Mouse (Mus musculus) hindbrain, embryonic 13.5 days (tissue): ENCODE measurements around the gene Dpy30. TPM values are rescaled to one million over a fixed set of nuclear protein-coding genes. Genes with fewer than 3 reads are reported as not detected.
"Not testable (repeated sequence)": the region's sequence is repeated elsewhere in the genome, so short reads cannot be mapped to it uniquely, and the experiment has no call there.

Experiments used
- ATAC-seq: fragments of 200-750 bp; cut with Nextera tagmentation; 2 replicates; pipeline ENCODE4 v1.8.0; 2017; ENCODE audit warnings: moderate TSS enrichment; ENCODE audit not compliant: low FRiP score
- H3K27ac ChIP-seq: fragments of 300-500 bp; sonication (generic); 2 replicates; pipeline ENCODE4 v1.5.1; 2015; ENCODE audit warnings: inconsistent platforms, mild to moderate bottlenecking, moderate library complexity
- H3K27me3 ChIP-seq: fragments of 300-500 bp; sonication (generic); 2 replicates; pipeline ENCODE4 v1.6.1; 2015; ENCODE audit warnings: mild to moderate bottlenecking, inconsistent platforms
- H3K36me3 ChIP-seq: fragments of 300-500 bp; sonication (generic); 2 replicates; pipeline ENCODE4 v1.6.1; 2015; ENCODE audit warnings: mild to moderate bottlenecking, inconsistent platforms
- H3K4me1 ChIP-seq: fragments of 300-500 bp; sonication (generic); replicated peaks from 2 replicates; pipeline ENCODE4 v1.6.1; 2015; ENCODE audit warnings: inconsistent platforms
- H3K4me2 ChIP-seq: fragments of 300-500 bp; sonication (generic); 2 replicates; pipeline ENCODE4 v1.6.1; 2015; ENCODE audit warnings: inconsistent platforms, mild to moderate bottlenecking, moderate library complexity
- H3K4me3 ChIP-seq: fragments of 300-500 bp; sonication (generic); 2 replicates; pipeline ENCODE4 v1.5.1; 2015; ENCODE audit warnings: mild to moderate bottlenecking, inconsistent platforms
- H3K9ac ChIP-seq: fragments of 300-500 bp; sonication (generic); 2 replicates; pipeline ENCODE4 v1.6.1; 2015; ENCODE audit warnings: mild to moderate bottlenecking, inconsistent platforms
- H3K9me3 ChIP-seq: fragments of 300-500 bp; sonication (generic); 2 replicates; pipeline ENCODE4 v1.6.1; 2016; ENCODE audit warnings: inconsistent platforms
- WGBS: fragments of 180-500 bp; shearing (Covaris S2); methylation state at CpG from one replicate; pipeline ENCODE4 v1.1.7; 2015; 5-methylcytosine and 5-hydroxymethylcytosine counted together
- polyA plus RNA-seq: library from polyadenylated mRNA; unstranded; fragments of >200 nt; fragmentation: Nextera tagmentation; extraction: Ambion mirVana; gene quantifications from 2 replicates; pipeline ENCODE4 v1.2.1, GENCODE M21; 2015

Dpy30 gene
- polyA plus RNA-seq, 1 experiment from 2014 or later: 215 TPM

DNA sequence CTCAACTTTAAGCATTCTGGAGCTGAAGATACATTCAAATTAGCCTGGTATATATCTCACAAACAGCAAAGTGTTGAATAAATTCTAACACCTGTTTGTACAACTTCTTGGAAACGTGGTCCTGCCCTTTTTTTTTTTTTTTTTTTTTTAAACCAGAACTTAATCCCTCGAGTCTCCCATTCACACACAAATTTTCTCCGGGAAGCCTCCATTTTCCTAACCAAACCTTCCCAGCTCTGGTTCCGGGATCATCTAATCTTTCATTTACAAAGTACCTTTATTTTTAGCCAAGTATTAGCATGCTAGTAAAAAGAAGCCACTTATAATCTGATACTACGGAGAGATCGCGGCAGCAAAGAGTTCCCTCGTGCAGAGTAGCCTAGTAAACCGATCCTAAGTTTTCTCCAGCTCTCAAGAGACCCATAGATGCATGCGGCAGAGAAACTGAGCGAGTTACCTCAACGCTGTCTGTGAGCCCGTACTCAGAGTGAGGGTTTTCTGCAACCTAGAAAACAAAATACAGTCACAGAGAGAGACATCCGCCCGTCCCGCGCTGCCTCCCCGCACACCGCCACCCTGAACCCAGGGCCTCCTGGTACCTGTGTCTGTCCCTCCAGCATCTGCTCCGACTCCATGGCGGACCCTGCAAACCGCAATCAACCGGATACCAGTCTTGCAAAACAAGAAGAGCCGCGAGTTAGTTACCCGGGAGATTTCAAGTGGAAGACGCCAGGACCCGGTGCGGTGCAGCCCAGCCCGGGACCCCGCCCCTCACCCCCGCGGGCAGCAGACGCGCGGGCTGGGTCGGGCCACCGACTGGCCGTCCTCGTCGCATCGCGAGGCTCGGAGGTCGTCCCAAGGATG lies 8.1 kb downstream of the Dpy30 start:
- WGBS: under 1% methylated on average over 45 of the region's 45 CpGs
- ATAC-seq: peak; percentile 92; the same call in 1 of the 2 replicates
- H3K4me2 ChIP-seq: peak overlapping the region; percentile 83

DNA sequence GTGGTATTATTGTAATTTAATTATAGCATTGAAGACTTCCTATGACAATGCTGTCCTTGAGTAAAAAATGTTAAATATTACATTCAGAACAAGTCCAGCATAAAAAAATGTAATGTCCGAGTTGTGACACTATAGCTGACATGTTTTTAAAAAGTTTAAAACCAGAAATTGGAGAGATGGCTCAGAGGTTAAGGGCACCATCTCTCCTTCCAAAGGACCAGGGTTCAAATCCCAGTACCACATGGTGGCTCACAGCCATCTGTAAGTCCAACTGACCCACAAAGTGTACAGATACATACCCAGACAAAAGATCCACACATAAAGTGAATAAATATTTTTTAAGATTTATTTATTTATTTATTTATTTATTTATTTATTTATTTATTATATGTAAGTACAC lies 17.7 kb downstream of the Dpy30 start:
- no peak overlapping the region for H3K9ac ChIP-seq

More for the DNA sequence above, 8.1 kb downstream of the Dpy30 start:
- Histone ChIP-seq H3K27me3 (no peaks in the 10 kb centered on the region), H3K9me3 (no peaks in the 10 kb centered on the region), H3K4me3 (peak overlapping the region; percentile 80), H3K27ac (peak overlapping the region; percentile 93), H3K9ac (peak overlapping the region; percentile 84), H3K36me3 (peaks cover 15% of the 10 kb centered on the region), H3K4me1 (peaks cover 22% of the 10 kb centered on the region)

DNA sequence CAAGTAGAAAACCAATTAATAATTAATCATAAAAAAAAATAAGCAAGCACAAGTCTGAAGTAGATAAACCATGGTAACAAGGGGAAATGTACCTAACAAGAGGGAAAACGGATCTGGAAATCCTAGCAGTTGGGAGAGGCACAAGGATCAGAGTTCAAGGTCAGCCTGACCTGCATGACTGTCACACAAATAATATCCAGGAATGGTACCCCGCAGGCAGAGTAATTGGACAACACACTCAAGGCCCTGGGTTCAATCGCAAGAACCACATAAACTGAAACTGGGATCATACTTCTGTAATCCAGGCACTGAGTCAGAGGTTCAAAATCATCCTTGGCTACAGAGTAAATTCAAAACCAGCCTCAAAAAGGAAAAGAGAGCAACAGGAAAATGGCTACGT lies 18.1 kb downstream of the Dpy30 start:
- Histone ChIP-seq H3K27me3 (no peaks in the 10 kb centered on the region), H3K27ac (no peak overlapping the region), H3K4me1 (no peaks in the 10 kb centered on the region), H3K4me2 (no peak overlapping the region), H3K9me3 (no peaks in the 10 kb centered on the region), H3K4me3 (no peak overlapping the region), H3K9ac (no peak overlapping the region), H3K36me3 (peaks cover 67% of the 10 kb centered on the region)
- WGBS: 96% methylated on average over 4 of the region's 4 CpGs
- ATAC-seq: no peak

More for the DNA sequence above, 17.7 kb downstream of the Dpy30 start:
- Histone ChIP-seq H3K27ac (no peak overlapping the region), H3K4me1 (no peaks in the 10 kb centered on the region), H3K36me3 (peaks cover 69% of the 10 kb centered on the region), H3K4me2 (no peak overlapping the region), H3K4me3 (no peak overlapping the region), H3K9me3 (no peaks in the 10 kb centered on the region), H3K27me3 (no peaks in the 10 kb centered on the region)
- ATAC-seq: no peak
- WGBS: 90% methylated on average over 1 of the region's 1 CpGs

DNA sequence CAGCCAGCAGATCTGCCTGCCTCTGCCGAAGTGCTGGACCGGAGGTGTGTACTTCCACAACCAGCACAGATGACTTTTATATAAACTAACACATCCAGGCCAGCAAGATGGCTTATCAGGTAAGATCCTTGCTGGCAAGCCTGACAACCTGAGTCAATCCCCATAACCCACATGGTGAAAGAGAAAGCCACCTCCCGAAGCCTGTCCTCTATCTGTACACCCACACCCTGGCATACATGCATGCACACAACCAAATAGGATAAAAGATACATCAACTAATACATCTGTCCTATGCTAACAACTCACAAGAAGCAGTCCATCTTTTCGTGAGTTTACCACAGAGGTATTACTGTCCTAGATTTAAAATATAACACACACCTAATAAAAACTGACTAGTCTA lies 19.7 kb downstream of the Dpy30 start:
- H3K4me2 ChIP-seq: no peak overlapping the region
- no peaks in the 10 kb centered on the region for H3K4me1 ChIP-seq
- H3K9me3 ChIP-seq: no peaks in the 10 kb centered on the region
- no peak overlapping the region for H3K9ac ChIP-seq
- peaks cover 60% of the 10 kb centered on the region for H3K36me3 ChIP-seq
- ATAC-seq: no peak
- no peak overlapping the region for H3K4me3 ChIP-seq
- H3K27ac ChIP-seq: no peak overlapping the region
- H3K27me3 ChIP-seq: no peaks in the 10 kb centered on the region
- WGBS: 96% methylated on average over 4 of the region's 4 CpGs

DNA sequence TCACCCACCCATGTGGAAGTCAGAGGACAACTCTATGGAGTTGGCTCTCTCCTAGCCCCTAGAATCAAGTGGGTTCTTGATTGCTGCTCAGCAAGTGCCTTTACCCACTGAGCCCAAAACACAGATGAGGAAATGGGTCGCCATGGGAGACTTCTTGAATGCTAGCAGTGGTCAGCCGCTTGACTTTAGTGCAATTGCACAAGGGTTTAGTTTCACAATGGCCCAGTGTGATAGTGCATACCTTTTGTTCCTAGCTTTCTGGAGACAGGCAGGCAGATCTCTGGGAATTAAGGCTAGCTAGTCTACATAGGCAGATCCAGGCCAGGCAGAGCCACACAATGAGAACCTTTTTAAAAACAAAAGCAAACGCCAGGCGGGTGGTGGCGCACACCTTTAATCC lies 23.7 kb downstream of the Dpy30 start:
- ATAC-seq: no peak
- Histone ChIP-seq H3K4me3 (no peak overlapping the region), H3K27ac (no peak overlapping the region), H3K9ac (no peak overlapping the region), H3K36me3 (peaks cover 34% of the 10 kb centered on the region), H3K9me3 (no peaks in the 10 kb centered on the region), H3K4me1 (no peaks in the 10 kb centered on the region), H3K4me2 (no peak overlapping the region), H3K27me3 (no peaks in the 10 kb centered on the region)
- 88% methylated on average over 5 of the region's 5 CpGs for WGBS

DNA sequence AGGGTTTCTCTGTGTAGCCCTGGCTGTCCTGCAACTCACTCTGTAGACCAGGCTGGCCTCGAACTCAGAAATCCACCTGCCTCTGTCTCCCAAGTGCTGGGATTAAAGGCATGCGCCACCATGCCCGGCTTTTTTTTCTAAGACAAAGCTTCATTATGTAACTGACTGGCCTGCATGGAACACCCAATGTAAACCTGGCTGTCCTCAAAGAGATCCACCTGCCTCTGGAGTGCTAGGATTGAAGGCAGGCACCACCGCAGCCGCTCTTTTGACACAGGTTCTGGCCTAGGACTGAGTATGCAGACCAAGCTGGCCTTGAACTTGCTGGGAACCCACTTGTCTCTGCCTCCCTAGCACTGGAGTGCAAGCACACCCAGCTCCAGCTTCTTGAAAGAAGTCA lies 26.8 kb downstream of the Dpy30 start:
- not testable (repeated sequence) for H3K9ac ChIP-seq, H3K9me3 ChIP-seq, ATAC-seq, H3K27me3 ChIP-seq, H3K4me3 ChIP-seq, H3K27ac ChIP-seq, H3K4me2 ChIP-seq
- peaks cover 22% of the 10 kb centered on the region for H3K36me3 ChIP-seq
- 87% methylated on average over 5 of the region's 5 CpGs for WGBS
- peaks cover 16% of the 10 kb centered on the region for H3K4me1 ChIP-seq

DNA sequence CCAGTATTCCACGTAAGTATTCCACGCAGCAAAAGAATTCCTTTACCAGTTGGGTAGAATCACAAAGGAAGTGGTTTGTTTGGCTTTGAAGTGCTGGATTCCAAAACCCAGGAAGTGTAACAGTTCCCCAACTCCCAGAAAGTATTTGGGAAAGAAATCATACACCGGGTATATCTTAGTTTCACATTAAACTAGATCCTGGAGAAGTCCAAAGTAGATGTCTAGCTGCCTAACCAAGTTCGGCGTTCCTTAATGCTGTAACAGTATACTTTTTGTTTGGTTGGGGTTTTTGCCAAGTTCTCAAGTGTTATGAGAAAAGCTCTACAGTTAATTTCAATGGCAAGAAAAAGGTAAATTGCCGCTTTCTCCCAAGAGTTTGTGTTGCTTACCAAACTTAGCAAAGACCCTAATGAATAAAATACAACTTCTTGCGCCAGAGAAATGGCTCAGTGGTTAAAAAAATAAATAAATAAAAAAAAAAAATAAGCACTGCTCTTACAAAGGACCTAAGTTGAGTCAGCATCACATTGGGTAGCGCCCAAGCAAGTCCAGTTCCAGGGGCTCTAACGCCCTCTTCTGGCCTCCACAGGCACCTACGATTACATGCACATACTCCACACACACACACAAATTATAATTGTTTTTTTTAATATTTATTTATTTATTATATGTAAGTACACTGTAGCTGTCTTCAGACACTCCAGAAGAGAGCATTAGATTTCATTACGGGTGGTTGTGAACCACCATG lies 27.5 kb downstream of the Dpy30 start:
- H3K4me2 ChIP-seq: peak overlapping the region; percentile 80
- no peaks in the 10 kb centered on the region for H3K27me3 ChIP-seq
- peaks cover 21% of the 10 kb centered on the region for H3K4me1 ChIP-seq
- H3K4me3 ChIP-seq: peak overlapping the region; percentile 95
- no peak for ATAC-seq
- peak overlapping the region; percentile 98 for H3K27ac ChIP-seq
- H3K36me3 ChIP-seq: peaks cover 15% of the 10 kb centered on the region
- peak overlapping the region; percentile 95; the same call in 1 of the 2 replicates for H3K9ac ChIP-seq
- 53% methylated on average over 11 of the region's 11 CpGs for WGBS
- no peaks in the 10 kb centered on the region for H3K9me3 ChIP-seq

DNA sequence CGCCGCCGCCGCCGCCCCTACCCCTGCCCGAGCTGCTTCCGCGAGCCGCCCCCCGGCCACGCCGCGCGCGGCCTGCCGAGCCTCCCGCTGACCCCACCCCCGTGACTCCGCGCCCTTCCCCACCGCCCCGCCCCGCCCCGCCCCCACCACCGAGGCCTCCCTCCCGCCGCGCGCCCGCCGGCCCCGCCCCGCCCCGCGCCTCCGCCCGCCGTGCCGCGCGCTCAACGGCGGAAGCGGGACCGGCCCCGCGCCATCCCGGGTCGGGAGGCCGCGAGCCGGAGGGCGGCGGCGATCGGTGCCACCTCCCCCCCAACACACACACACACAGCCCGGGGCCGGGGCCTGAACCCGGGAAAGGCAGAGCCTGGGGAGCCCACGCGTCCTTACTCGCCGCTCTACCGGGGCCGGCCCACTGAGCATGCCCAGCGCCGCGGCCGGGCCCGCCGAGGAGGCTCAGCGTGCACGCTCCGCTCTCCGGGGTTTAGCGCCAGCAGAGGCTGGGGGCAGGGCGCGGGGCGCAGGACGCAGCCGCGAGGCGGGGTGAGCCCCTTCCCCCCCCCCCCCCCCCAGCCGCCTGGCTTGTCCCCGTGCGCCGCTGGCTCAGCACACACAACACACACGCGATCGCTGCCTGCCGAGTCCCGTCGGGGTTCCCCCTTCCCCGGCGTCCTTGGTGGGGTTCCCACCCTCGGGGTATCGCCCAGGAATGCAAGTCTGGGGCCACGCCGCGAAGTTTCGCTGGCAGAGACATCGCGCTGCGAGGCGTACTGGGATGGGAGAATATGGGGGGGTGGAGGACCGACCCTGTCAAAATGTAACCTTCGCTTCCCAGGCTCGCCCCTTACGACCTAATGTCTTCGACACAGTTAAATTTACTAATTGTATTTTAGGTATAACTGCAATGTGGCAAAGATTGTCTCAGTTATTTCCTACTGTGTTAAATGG lies 28.4 kb downstream of the Dpy30 start, which contains the start of gene Memo1:
Gene Memo1, minus strand, starts transcription at position 496 of the 945 bp plus-strand sequence.
- H3K27me3 ChIP-seq: no peaks in the 10 kb centered on the region
- peaks cover 28% of the 10 kb centered on the region for H3K4me1 ChIP-seq
- 2% methylated on average over 61 of the region's 110 CpGs for WGBS
- peak within 1 kb of the TSS; percentile 95 for H3K4me3 ChIP-seq
- ATAC-seq: peak; percentile 91
- H3K27ac ChIP-seq: peak within 1 kb of the TSS; percentile 98
- H3K9ac ChIP-seq: peak within 1 kb of the TSS; percentile 95
- H3K4me2 ChIP-seq: peak within 1 kb of the TSS; percentile 80
- H3K36me3 ChIP-seq: peaks cover 11% of the 10 kb centered on the region
- H3K9me3 ChIP-seq: no peaks in the 10 kb centered on the region

DNA sequence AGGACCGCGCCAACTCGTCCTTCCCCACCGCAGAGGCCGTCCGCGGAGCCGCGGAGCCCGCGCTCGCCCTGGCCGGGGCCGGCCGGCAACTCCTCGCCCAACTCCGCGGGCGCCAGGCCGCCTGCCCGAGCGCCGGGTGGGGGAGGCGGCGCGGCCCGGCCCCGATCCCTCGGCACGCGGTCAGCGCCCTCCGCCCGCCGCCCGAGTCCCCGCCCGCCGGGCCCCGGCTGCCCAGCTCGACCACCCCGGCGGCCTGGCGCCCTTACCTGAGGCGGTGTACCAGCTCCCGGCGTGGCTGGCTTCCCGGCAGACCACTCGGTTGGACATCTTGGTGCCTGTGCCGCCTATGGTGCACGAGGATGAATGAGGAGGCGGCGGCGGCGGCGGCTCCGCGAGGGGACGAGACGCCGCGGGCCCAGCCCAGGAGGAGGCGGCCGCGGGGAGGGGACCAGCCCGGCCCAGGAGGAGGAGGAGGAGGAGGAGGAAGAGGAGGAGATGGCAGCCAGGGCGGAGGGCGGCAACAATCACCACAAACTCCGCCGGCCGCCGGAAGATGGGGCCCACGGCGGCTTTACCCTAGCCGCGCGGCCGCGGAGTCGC lies 29.2 kb downstream of the Dpy30 start:
- H3K4me3 ChIP-seq: peak overlapping the region; percentile 95
- WGBS: under 1% methylated on average over 61 of the region's 80 CpGs
- H3K4me1 ChIP-seq: peaks cover 33% of the 10 kb centered on the region
- H3K9me3 ChIP-seq: no peaks in the 10 kb centered on the region
- H3K36me3 ChIP-seq: peaks cover 10% of the 10 kb centered on the region
- H3K4me2 ChIP-seq: peak overlapping the region; percentile 80
- peak overlapping the region; percentile 95 for H3K9ac ChIP-seq
- peak overlapping the region; percentile 98 for H3K27ac ChIP-seq
- ATAC-seq: peak; percentile 82
- H3K27me3 ChIP-seq: no peaks in the 10 kb centered on the region

DNA sequence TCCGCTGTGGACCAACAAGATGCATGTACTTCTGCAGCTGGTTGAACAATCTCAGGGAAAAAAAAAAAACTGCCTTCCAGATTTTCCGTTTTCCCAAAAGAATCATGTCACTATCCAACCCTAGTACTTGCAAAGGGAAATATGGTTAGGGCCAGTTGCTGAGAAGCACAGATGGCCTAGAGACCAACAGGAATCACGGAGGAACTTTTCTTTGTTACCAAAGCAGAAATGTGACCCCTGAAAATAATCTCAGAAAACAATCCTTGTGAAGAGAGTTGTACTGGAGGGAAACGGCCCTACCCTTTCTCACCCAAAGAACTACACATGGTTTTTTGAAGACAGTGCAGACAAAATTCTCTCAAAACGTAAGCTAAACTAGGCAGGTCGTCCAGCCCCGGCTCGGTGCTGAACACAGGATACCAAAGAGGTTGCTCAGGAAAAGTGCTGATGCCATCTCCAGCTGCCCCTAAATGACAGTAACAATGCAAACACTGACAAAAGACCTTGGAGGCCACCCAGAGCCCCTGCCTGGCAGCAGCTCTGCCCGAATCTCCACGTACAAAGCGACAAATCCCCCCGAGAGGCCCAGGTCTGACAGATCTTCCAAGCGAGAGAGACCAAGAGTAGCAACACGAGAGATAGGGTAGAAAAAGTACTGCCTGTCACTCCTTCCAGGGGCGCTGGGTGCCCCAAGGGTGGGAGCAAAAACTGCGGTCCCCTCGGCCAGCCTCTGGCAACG lies 29.9 kb downstream of the Dpy30 start:
- Histone ChIP-seq H3K4me2 (peak overlapping the region; percentile 80), H3K9me3 (no peaks in the 10 kb centered on the region), H3K36me3 (peaks cover 8% of the 10 kb centered on the region), H3K4me1 (peaks cover 33% of the 10 kb centered on the region), H3K27me3 (no peaks in the 10 kb centered on the region), H3K27ac (peak overlapping the region; percentile 98), H3K4me3 (peak overlapping the region; percentile 95), H3K9ac (peak overlapping the region; percentile 95)
- WGBS: under 1% methylated on average over 18 of the region's 18 CpGs
- ATAC-seq: peak; percentile 3; the same call in 1 of the 2 replicates
